Mouse (Mus musculus): ENCODE measurements at regions not wholly inside any gene's neighbourhood (a gene's known extent, or its start where the extent isn't known, plus 50 kb on each side); places are given as distances from the start of the nearest gene placed in this dataset.

- no peak overlapping the region for H3K9ac ChIP-seq (ENCODE audit: insufficient read depth, low read depth, low read length, poor library complexity, severe bottlenecking)
- TF ChIP-seq ZC3H11A (IDR thresholded peaks at IDR 0.05; ENCODE audit: borderline replicate concordance, low read depth, low read length) (no peak), CHD2 (IDR thresholded peaks at IDR 0.05; ENCODE audit: low read depth, low read length) (no peak), ZNF384 (IDR thresholded peaks at IDR 0.05; ENCODE audit: low read depth, low read length) (no peak), HCFC1 (IDR thresholded peaks at IDR 0.05; ENCODE audit: borderline replicate concordance, insufficient read depth, low read length) (no peak), MAFK (IDR thresholded peaks at IDR 0.05; ENCODE audit: insufficient read depth, low read depth, low read length) (no peak)
- no peak overlapping the region for H3K4me3 ChIP-seq (ENCODE audit: insufficient read depth in 1 of 2, low read depth in 1 of 2, low read length in 2 of 2, poor library complexity in 1 of 2, severe bottlenecking in 1 of 2)
- H3K9me3 ChIP-seq (ENCODE audit: control insufficient read depth, insufficient read depth, low read depth, low read length) = no peaks in the 10 kb centered on the region
- DNase-seq (ENCODE audit: low read depth, low spot score) = no peak
- no peak overlapping the region for H3K27ac ChIP-seq (ENCODE audit: insufficient read depth, low read depth, low read length, poor library complexity, severe bottlenecking)
- in situ Hi-C loops (cut with MboI; ENCODE audit: low sequenced_read_pairs in 2 of 2, unreplicated experiment in 2 of 2) = no loop called here
- no peaks in the 10 kb centered on the region for H3K36me3 ChIP-seq (ENCODE audit: control insufficient read depth, insufficient read depth, low read length, poor library complexity, severe bottlenecking)
- no peaks in the 10 kb centered on the region for H3K4me1 ChIP-seq (ENCODE audit: control insufficient read depth in 2 of 2, insufficient read depth in 2 of 2, low read length in 2 of 2, poor library complexity in 1 of 2)
These were observed 405.8 kb downstream of the Basp1 start for GRCm38 (mm10) chr15:25007720-25008119.

- no peak overlapping the region for H3K4me3 ChIP-seq (ENCODE audit: insufficient read depth in 1 of 2, low read depth in 1 of 2, low read length in 2 of 2, poor library complexity in 1 of 2, severe bottlenecking in 1 of 2)
- in situ Hi-C loops (cut with MboI; ENCODE audit: low sequenced_read_pairs in 2 of 2, unreplicated experiment in 2 of 2) = no loop called here
- no peak for TF ChIP-seq CHD2 (IDR thresholded peaks at IDR 0.05; ENCODE audit: low read depth, low read length)
- TF ChIP-seq HCFC1 (IDR thresholded peaks at IDR 0.05; ENCODE audit: borderline replicate concordance, insufficient read depth, low read length) = no peak
- TF ChIP-seq ZNF384 (IDR thresholded peaks at IDR 0.05; ENCODE audit: low read depth, low read length) = no peak
- no peak for TF ChIP-seq ZC3H11A (IDR thresholded peaks at IDR 0.05; ENCODE audit: borderline replicate concordance, low read depth, low read length)
These were observed 413.4 kb downstream of the Basp1 start for GRCm38 (mm10) chr15:25000171-25000570.

GRCm38 (mm10) chr15:24993325-24993673 is 420.3 kb downstream of the Basp1 start:
- H3K9ac ChIP-seq (ENCODE audit: insufficient read depth, low read depth, low read length, poor library complexity, severe bottlenecking) = no peak overlapping the region
- in situ Hi-C loops (cut with MboI; ENCODE audit: low sequenced_read_pairs in 2 of 2, unreplicated experiment in 2 of 2) = no loop called here
- TF ChIP-seq CHD2 (IDR thresholded peaks at IDR 0.05; ENCODE audit: low read depth, low read length) (no peak), ZC3H11A (IDR thresholded peaks at IDR 0.05; ENCODE audit: borderline replicate concordance, low read depth, low read length) (no peak), ZNF384 (IDR thresholded peaks at IDR 0.05; ENCODE audit: low read depth, low read length) (no peak), HCFC1 (IDR thresholded peaks at IDR 0.05; ENCODE audit: borderline replicate concordance, insufficient read depth, low read length) (no peak), MAFK (IDR thresholded peaks at IDR 0.05; ENCODE audit: insufficient read depth, low read depth, low read length) (no peak)

More at GRCm38 (mm10) chr15:25000171-25000570, 413.4 kb downstream of the Basp1 start:
- Histone ChIP-seq H3K9ac (ENCODE audit: insufficient read depth, low read depth, low read length, poor library complexity, severe bottlenecking) (no peak overlapping the region), H3K9me3 (ENCODE audit: control insufficient read depth, insufficient read depth, low read depth, low read length) (no peaks in the 10 kb centered on the region), H3K27ac (ENCODE audit: insufficient read depth, low read depth, low read length, poor library complexity, severe bottlenecking) (no peak overlapping the region), H3K4me1 (ENCODE audit: control insufficient read depth in 2 of 2, insufficient read depth in 2 of 2, low read length in 2 of 2, poor library complexity in 1 of 2) (no peaks in the 10 kb centered on the region), H3K36me3 (ENCODE audit: control insufficient read depth, insufficient read depth, low read length, poor library complexity, severe bottlenecking) (no peaks in the 10 kb centered on the region)
- no peak for DNase-seq (ENCODE audit: low read depth, low spot score)

GRCm38 (mm10) chr15:24992665-24993324 is 420.8 kb downstream of the Basp1 start:
- no peak for DNase-seq (ENCODE audit: low read depth, low spot score)
- no peak overlapping the region for H3K27ac ChIP-seq (ENCODE audit: insufficient read depth, low read depth, low read length, poor library complexity, severe bottlenecking)
- H3K4me3 ChIP-seq (ENCODE audit: insufficient read depth in 1 of 2, low read depth in 1 of 2, low read length in 2 of 2, poor library complexity in 1 of 2, severe bottlenecking in 1 of 2) = no peak overlapping the region
- TF ChIP-seq ZNF384 (IDR thresholded peaks at IDR 0.05; ENCODE audit: low read depth, low read length) (no peak), ZC3H11A (IDR thresholded peaks at IDR 0.05; ENCODE audit: borderline replicate concordance, low read depth, low read length) (no peak), CHD2 (IDR thresholded peaks at IDR 0.05; ENCODE audit: low read depth, low read length) (no peak), MAFK (IDR thresholded peaks at IDR 0.05; ENCODE audit: insufficient read depth, low read depth, low read length) (no peak), HCFC1 (IDR thresholded peaks at IDR 0.05; ENCODE audit: borderline replicate concordance, insufficient read depth, low read length) (no peak)
- no peaks in the 10 kb centered on the region for H3K9me3 ChIP-seq (ENCODE audit: control insufficient read depth, insufficient read depth, low read depth, low read length)
- no peak overlapping the region for H3K9ac ChIP-seq (ENCODE audit: insufficient read depth, low read depth, low read length, poor library complexity, severe bottlenecking)
- H3K4me1 ChIP-seq (ENCODE audit: control insufficient read depth in 2 of 2, insufficient read depth in 2 of 2, low read length in 2 of 2, poor library complexity in 1 of 2) = no peaks in the 10 kb centered on the region
- in situ Hi-C loops (cut with MboI; ENCODE audit: low sequenced_read_pairs in 2 of 2, unreplicated experiment in 2 of 2) = no loop called here
- H3K36me3 ChIP-seq (ENCODE audit: control insufficient read depth, insufficient read depth, low read length, poor library complexity, severe bottlenecking) = no peaks in the 10 kb centered on the region

More at GRCm38 (mm10) chr15:24993325-24993673, 420.3 kb downstream of the Basp1 start:
- Histone ChIP-seq H3K4me1 (ENCODE audit: control insufficient read depth in 2 of 2, insufficient read depth in 2 of 2, low read length in 2 of 2, poor library complexity in 1 of 2) (no peaks in the 10 kb centered on the region), H3K9me3 (ENCODE audit: control insufficient read depth, insufficient read depth, low read depth, low read length) (no peaks in the 10 kb centered on the region), H3K4me3 (ENCODE audit: insufficient read depth in 1 of 2, low read depth in 1 of 2, low read length in 2 of 2, poor library complexity in 1 of 2, severe bottlenecking in 1 of 2) (no peak overlapping the region), H3K27ac (ENCODE audit: insufficient read depth, low read depth, low read length, poor library complexity, severe bottlenecking) (no peak overlapping the region), H3K36me3 (ENCODE audit: control insufficient read depth, insufficient read depth, low read length, poor library complexity, severe bottlenecking) (no peaks in the 10 kb centered on the region)
- no peak for DNase-seq (ENCODE audit: low read depth, low spot score)
